Mouse (Mus musculus) megakaryocyte, embryonic 14.5 days (primary cell): Measurements from ENCODE around the gene Cdr2. TPM values are rescaled to one million over a fixed set of nuclear protein-coding genes. Genes with fewer than 3 reads are reported as not detected.
"Not testable (repeated sequence)": the region's sequence is repeated elsewhere in the genome, so short reads cannot be mapped to it uniquely, and the experiment has no call there.

Experiments used
- H3K27me3 ChIP-seq: replicated peaks from 2 replicates; pipeline ENCODE3; 2012; ENCODE audit warnings: inconsistent platforms
- H3K36me3 ChIP-seq: replicated peaks from 2 replicates; pipeline ENCODE3; 2012; ENCODE audit warnings: low read length, inconsistent platforms, mixed read lengths
- H3K4me1 ChIP-seq: 2 replicates; pipeline ENCODE4 v1.6.1; 2012; ENCODE audit warnings: inconsistent platforms
- H3K4me3 ChIP-seq: replicated peaks from 2 replicates; pipeline ENCODE3; 2012; ENCODE audit warnings: moderate library complexity, mild to moderate bottlenecking, inconsistent platforms
- H3K9me3 ChIP-seq: 2 replicates; pipeline ENCODE4 v1.6.1; 2012; ENCODE audit warnings: inconsistent platforms
- FLI1 ChIP-seq: IDR thresholded peaks from 2 replicates; pipeline ENCODE4 v1.6.1; 2012; ENCODE audit warnings: low read length, inconsistent platforms, mixed read lengths
- GATA1 ChIP-seq: IDR thresholded peaks from 3 replicates; pipeline ENCODE4 v1.6.1; 2012; ENCODE audit warnings: mixed read lengths, low read length, inconsistent platforms, borderline replicate concordance
- polyA plus RNA-seq: library from polyadenylated mRNA; stranded (reverse); fragments of >175 nt; gene quantifications from 2 replicates; pipeline ENCODE4 v1.2.3, GENCODE M21; 2012; ENCODE audit warnings: low replicate concordance; ENCODE audit not compliant: insufficient read depth

Gene Cdr2
- polyA plus RNA-seq, 1 experiment, result 6.4 TPM

- TF ChIP-seq FLI1 (no peak), GATA1 (no peak)
- no peak overlapping the region for H3K4me3 ChIP-seq
- peaks cover 32% of the 10 kb centered on the region for H3K4me1 ChIP-seq
- H3K27me3 ChIP-seq, result no peaks in the 10 kb centered on the region
- H3K9me3 ChIP-seq, result no peaks in the 10 kb centered on the region
- H3K36me3 ChIP-seq, result peaks cover 10% of the 10 kb centered on the region
These were observed 12.0 kb downstream of the Cdr2 start for GRCm38 (mm10) chr7:120970112-120970511.

DNA sequence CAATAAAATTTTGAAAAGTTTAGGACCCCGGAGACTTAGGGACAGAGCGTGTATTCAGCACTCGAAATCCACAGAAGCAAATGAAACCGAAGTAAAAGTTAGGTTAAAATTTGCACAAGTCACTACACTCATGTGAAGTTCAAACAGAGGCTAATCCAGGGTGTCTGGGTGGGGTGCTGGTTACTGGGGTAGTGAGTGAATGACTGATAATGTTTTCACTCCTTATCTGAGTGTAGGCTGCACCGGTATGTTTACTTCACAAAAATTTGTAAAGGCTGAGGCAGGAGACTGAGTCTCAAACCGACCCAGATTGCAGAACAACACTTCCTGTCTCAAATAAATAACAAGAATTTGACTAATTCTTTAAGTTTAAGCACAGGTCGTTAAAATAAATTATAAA is 12.9 kb downstream of the Cdr2 start:
- peaks cover 35% of the 10 kb centered on the region for H3K4me1 ChIP-seq
- TF ChIP-seq GATA1, result no peak
- TF ChIP-seq FLI1, result no peak
- no peak overlapping the region for H3K4me3 ChIP-seq
- peaks cover 10% of the 10 kb centered on the region for H3K36me3 ChIP-seq
- H3K27me3 ChIP-seq, result no peaks in the 10 kb centered on the region
- no peaks in the 10 kb centered on the region for H3K9me3 ChIP-seq

DNA sequence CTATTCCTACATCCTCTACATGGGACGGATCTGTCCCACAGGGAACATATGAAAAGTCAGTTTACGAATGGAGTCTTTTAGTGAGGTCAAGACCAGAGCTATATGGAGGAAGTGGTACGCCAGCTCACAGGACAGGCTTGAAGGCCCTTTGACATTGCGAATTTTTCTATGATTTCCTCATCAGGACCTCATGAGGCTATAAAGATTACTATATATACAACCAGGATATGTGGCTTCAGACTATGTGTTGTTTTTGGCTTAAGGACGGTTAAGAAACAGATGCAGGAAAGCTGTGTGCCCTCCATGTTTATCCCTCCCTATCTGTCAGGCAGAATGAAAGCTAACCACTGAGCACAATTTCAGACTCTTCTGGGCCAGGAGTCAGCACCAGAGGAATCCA is 19.0 kb downstream of the Cdr2 start:
- peaks cover 36% of the 10 kb centered on the region for H3K36me3 ChIP-seq
- H3K4me1 ChIP-seq, result peaks cover 35% of the 10 kb centered on the region
- H3K9me3 ChIP-seq, result no peaks in the 10 kb centered on the region
- TF ChIP-seq GATA1 (no peak), FLI1 (no peak)
- no peak overlapping the region for H3K4me3 ChIP-seq
- no peaks in the 10 kb centered on the region for H3K27me3 ChIP-seq

DNA sequence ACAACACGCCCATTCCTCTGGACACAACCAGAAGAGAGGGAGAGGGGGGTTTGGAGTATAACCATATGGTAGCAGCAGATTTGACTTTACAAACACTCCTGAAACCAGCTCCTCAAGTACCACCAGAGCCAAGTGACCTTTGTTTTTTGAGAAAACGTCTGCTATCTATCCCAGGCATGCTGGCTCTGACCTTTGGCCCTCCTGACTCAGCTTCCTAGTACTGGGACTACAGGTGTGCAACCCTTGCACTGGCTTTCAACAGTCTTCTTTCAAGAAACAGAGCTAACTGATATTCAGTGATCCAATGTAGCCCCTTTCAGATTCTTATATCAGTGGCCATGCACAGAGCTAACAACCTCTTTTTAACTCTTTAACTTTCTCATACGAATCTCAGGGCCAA is 20.2 kb downstream of the Cdr2 start:
- Histone ChIP-seq H3K27me3 (no peaks in the 10 kb centered on the region), H3K4me1 (peaks cover 35% of the 10 kb centered on the region), H3K4me3 (no peak overlapping the region), H3K9me3 (no peaks in the 10 kb centered on the region), H3K36me3 (peaks cover 40% of the 10 kb centered on the region)
- no peak for TF ChIP-seq GATA1
- TF ChIP-seq FLI1, result no peak

GRCm38 (mm10) chr7:120960601-120961000 is 21.5 kb downstream of the Cdr2 start:
- H3K27me3 ChIP-seq, result no peaks in the 10 kb centered on the region
- H3K4me3 ChIP-seq, result no peak overlapping the region
- H3K36me3 ChIP-seq, result peaks cover 50% of the 10 kb centered on the region
- TF ChIP-seq FLI1 (no peak), GATA1 (no peak)
- H3K9me3 ChIP-seq, result no peaks in the 10 kb centered on the region
- peaks cover 30% of the 10 kb centered on the region for H3K4me1 ChIP-seq

- Histone ChIP-seq H3K9me3 (no peaks in the 10 kb centered on the region), H3K4me3 (no peak overlapping the region), H3K27me3 (no peaks in the 10 kb centered on the region), H3K36me3 (peaks cover 50% of the 10 kb centered on the region), H3K4me1 (peaks cover 27% of the 10 kb centered on the region)
- TF ChIP-seq GATA1 (no peak), FLI1 (no peak)
These were observed 22.0 kb downstream of the Cdr2 start for GRCm38 (mm10) chr7:120960116-120960515.

GRCm38 (mm10) chr7:120953591-120953990 is 28.5 kb downstream of the Cdr2 start:
- H3K36me3 ChIP-seq, result peaks cover 32% of the 10 kb centered on the region
- not testable (repeated sequence) for H3K4me3 ChIP-seq, H3K27me3 ChIP-seq, H3K4me1 ChIP-seq, H3K9me3 ChIP-seq

- H3K36me3 ChIP-seq, result peaks cover 89% of the 10 kb centered on the region
These were observed 38.1 kb downstream of the Cdr2 start for GRCm38 (mm10) chr7:120943936-120944509.

GRCm38 (mm10) chr7:120942506-120942905 is 39.6 kb downstream of the Cdr2 start:
- TF ChIP-seq GATA1, result no peak
- TF ChIP-seq FLI1, result no peak
- no peaks in the 10 kb centered on the region for H3K27me3 ChIP-seq
- H3K4me1 ChIP-seq, result peaks cover 3% of the 10 kb centered on the region; the same call in 1 of the 2 replicates
- no peak overlapping the region for H3K4me3 ChIP-seq
- H3K36me3 ChIP-seq, result peaks cover 92% of the 10 kb centered on the region
- H3K9me3 ChIP-seq, result no peaks in the 10 kb centered on the region

More at GRCm38 (mm10) chr7:120943936-120944509, 38.1 kb downstream of the Cdr2 start:
- Histone ChIP-seq H3K9me3 (no peaks in the 10 kb centered on the region), H3K27me3 (no peaks in the 10 kb centered on the region), H3K4me1 (peaks cover 3% of the 10 kb centered on the region; the same call in 1 of the 2 replicates), H3K4me3 (no peak overlapping the region)
- no peak for TF ChIP-seq GATA1
- TF ChIP-seq FLI1, result no peak

DNA sequence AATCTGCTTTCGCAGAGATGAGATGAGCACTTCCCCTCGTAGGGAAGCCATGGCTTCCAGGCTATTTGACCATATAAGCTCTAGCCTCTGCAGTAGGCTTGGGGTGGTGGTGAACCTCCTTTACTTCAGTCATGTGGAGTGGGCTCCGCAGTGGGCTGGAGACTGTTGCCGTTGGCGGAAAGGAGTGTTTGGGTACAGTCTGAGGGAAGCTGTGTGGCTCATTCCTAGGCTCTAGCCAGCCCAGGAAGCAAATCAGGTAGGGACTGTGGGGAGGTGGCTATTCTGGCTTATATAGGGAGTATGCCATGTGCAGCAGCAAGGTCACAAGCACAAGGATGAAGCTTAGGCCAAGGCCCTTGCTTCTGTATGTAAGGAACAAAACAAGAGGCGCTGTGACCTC is 40.9 kb downstream of the Cdr2 start:
- Histone ChIP-seq H3K9me3 (no peaks in the 10 kb centered on the region), H3K27me3 (no peaks in the 10 kb centered on the region), H3K36me3 (peaks cover 98% of the 10 kb centered on the region), H3K4me3 (no peak overlapping the region), H3K4me1 (peaks cover 3% of the 10 kb centered on the region; the same call in 1 of the 2 replicates)
- TF ChIP-seq FLI1 (no peak), GATA1 (no peak)

GRCm38 (mm10) chr7:120940343-120940742 is 41.8 kb downstream of the Cdr2 start:
- Histone ChIP-seq H3K9me3 (no peaks in the 10 kb centered on the region), H3K27me3 (no peaks in the 10 kb centered on the region), H3K4me1 (peaks cover 3% of the 10 kb centered on the region; the same call in 1 of the 2 replicates), H3K36me3 (peaks cover 98% of the 10 kb centered on the region), H3K4me3 (no peak overlapping the region)
- TF ChIP-seq GATA1 (no peak), FLI1 (no peak)
